Mouse (Mus musculus) layer of hippocampus, adult 2 months (tissue): ENCODE measurements around the gene Sema6d. TPM values are rescaled to one million over a fixed set of nuclear protein-coding genes. Genes with fewer than 3 reads are reported as not detected.

Source experiments
- DNase-seq, 2 experiments: peaks; one replicate each; pipeline ENCODE4 v3.0.0; 2022; ENCODE audit warnings: low spot score in 2 of 2
- H3K27ac ChIP-seq: fragments of 200-600 bp; 2 replicates; pipeline ENCODE4 v1.8.1; 2022
- H3K4me3 ChIP-seq: fragments of 200-600 bp; 2 replicates; pipeline ENCODE4 v1.8.1; 2022; ENCODE audit warnings: mild to moderate bottlenecking
- CTCF ChIP-seq: fragments of 200-600 bp; conservative IDR thresholded peaks from 2 replicates; pipeline ENCODE4 v1.8.1; 2022; ENCODE audit warnings: antibody characterized with exemption, mild to moderate bottlenecking, moderate library complexity
- total RNA-seq, 2 experiments: library from RNA; stranded (reverse); gene quantifications; 2 replicates each; pipeline ENCODE4 v1.2.3; 2021

The Sema6d gene
- total RNA-seq, 2 experiments from 2014 or later, result 50.0 to 58.7 TPM

DNA sequence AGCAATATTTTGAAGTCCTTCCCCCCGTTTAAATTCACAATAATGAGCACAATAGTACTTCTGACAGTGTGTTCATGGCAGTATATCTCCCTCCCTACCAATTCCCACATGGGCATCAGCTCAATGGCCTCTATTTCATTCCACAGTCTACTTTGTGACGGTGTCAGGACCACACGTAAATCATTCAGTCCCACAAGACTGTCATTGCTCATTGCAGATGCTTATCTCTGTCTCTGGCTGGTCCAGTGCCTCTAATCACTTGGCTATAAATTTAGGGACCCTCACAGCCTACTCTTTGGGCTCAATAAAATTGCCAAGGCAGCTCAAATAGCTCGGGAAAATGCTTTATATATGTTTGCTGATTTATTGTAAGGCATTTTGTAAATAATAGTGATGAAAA is 441.3 kb downstream of the Sema6d start:
- Histone ChIP-seq H3K27ac (no peak overlapping the region), H3K4me3 (no peak overlapping the region)
- no peak for DNase-seq
- no peak for TF ChIP-seq CTCF

GRCm38 (mm10) chr2:124532906-124533305 is 443.1 kb downstream of the Sema6d start:
- Histone ChIP-seq H3K4me3 (no peak overlapping the region), H3K27ac (peak overlapping the region; percentile 69)
- peak in 1 of 2 experiments; percentile 25 for DNase-seq
- no peak for TF ChIP-seq CTCF

DNA sequence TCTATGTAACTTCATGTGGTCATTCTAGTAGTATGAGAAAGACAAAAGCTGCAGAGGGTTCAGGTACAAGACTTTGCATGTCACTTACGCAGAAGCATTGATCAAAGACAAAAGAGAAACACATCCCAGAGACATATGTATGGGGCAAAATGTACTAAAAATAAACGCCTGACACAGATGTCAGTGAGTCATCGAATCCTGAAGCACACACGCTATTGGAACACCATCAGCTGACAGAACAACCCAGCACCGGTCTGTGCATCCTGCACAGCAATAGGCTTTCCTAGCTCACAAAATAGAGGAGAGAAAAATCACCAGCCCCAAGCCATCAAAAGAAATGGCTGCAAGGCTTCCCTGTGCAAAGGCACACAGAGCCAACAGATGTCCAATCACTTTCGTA is 443.8 kb downstream of the Sema6d start:
- DNase-seq, result peak; percentile 57 to 62
- peak overlapping the region; percentile 69 for H3K27ac ChIP-seq
- H3K4me3 ChIP-seq, result no peak overlapping the region
- no peak for TF ChIP-seq CTCF

- DNase-seq, result no peak
- TF ChIP-seq CTCF, result no peak
- Histone ChIP-seq H3K27ac (peak overlapping the region; percentile 49; the same call in 1 of the 2 replicates), H3K4me3 (no peak overlapping the region)
Measured at GRCm38 (mm10) chr2:124550315-124550714, 460.5 kb downstream of the Sema6d start.

GRCm38 (mm10) chr2:124554751-124555415 is 465.1 kb downstream of the Sema6d start:
- H3K4me3 ChIP-seq, result no peak overlapping the region
- no peak for DNase-seq
- TF ChIP-seq CTCF, result no peak
- peak overlapping the region; percentile 54 for H3K27ac ChIP-seq

GRCm38 (mm10) chr2:124556861-124557499 is 467.2 kb downstream of the Sema6d start:
- no peak overlapping the region for H3K27ac ChIP-seq
- no peak for TF ChIP-seq CTCF
- H3K4me3 ChIP-seq, result no peak overlapping the region
- no peak for DNase-seq

DNA sequence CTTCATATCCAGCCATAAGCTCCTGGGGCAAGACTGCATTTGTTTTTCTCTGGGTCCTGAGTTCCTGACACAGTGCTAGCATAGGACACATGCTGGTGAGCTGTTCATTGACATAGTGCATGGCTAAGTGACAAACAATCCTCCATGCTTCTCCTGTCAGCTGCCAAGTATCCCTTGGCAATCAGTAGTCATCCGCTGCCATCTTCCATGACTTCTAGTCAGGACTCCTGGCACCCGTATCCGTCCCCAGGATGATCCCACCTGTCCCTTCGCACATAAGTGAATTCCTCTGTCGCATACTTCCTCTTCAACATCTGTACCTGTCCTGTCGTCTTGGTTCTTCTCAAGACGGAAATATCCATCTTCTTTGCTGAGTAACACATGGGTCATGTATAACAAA is 468.3 kb downstream of the Sema6d start:
- DNase-seq, result no peak
- H3K27ac ChIP-seq, result no peak overlapping the region
- H3K4me3 ChIP-seq, result no peak overlapping the region
- no peak for TF ChIP-seq CTCF

GRCm38 (mm10) chr2:124561668-124562067 is 471.9 kb downstream of the Sema6d start:
- no peak for DNase-seq
- no peak for TF ChIP-seq CTCF
- H3K4me3 ChIP-seq, result no peak overlapping the region
- H3K27ac ChIP-seq, result no peak overlapping the region

DNA sequence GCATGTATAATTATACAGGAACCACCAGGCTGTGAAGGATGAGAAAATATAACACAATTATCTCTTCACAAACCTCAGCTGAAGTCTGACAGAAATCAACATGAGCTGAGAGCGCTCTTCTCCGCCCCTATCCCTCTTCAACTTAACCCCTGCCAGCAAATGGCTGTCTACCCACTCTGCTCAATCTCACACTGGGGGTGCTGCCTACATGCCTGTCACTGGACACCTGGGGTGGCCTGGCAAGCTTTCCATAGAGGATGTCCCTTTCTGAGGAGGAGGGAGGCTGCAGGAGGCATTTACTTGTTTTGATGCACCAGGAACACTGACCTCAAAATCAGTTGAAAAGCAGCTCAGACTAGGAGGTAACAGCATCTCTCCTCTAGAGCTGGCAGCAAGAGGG is 472.3 kb downstream of the Sema6d start:
- TF ChIP-seq CTCF, result no peak
- Histone ChIP-seq H3K4me3 (no peak overlapping the region), H3K27ac (peak overlapping the region; percentile 7; the same call in 1 of the 2 replicates)
- no peak for DNase-seq

DNA sequence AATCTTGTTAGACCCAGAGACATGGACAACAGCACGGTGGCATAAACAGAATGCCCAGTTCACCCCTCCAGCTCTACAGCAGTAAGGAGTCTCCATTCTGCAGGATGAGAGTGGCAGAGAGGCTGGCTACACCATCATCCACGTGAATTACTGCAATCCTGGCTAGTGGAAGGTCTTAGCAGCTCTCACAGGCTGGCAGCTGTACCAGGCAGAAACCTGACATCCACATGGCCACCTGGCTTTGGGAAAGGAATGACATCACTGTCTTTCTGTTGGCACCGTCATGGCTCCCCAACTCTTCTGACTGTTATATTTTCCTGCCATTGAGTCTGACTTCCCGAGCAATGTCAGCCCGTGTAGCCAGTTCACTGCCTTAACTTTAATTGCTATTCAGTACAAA is 474.0 kb downstream of the Sema6d start:
- Histone ChIP-seq H3K27ac (no peak overlapping the region), H3K4me3 (no peak overlapping the region)
- TF ChIP-seq CTCF, result no peak
- no peak for DNase-seq

GRCm38 (mm10) chr2:124573734-124574133 is 484.0 kb downstream of the Sema6d start:
- H3K4me3 ChIP-seq, result no peak overlapping the region
- no peak overlapping the region for H3K27ac ChIP-seq
- no peak for DNase-seq
- TF ChIP-seq CTCF, result no peak

GRCm38 (mm10) chr2:124576053-124576452 is 486.3 kb downstream of the Sema6d start:
- H3K27ac ChIP-seq, result no peak overlapping the region
- DNase-seq, result no peak
- no peak for TF ChIP-seq CTCF

DNA sequence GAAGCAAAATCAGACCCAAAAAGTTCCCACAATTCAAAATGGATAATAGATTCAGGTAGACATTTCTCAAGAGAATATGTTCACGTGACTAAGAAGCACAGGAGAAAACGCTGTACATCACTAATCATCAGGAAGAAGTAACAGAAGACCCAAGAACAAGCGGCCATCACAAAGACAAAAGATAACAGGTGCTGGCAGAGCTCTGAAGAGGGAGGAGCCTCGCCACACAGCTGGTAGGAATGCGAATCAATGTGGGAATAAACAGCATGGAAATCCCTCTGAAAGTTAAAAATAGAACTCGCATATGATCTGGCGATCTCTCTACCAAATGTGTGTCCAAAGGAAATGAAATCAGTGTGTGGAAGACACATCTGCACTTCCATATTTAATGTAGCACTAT is 493.8 kb downstream of the Sema6d start:
- TF ChIP-seq CTCF, result no peak
- Histone ChIP-seq H3K4me3 (no peak overlapping the region), H3K27ac (no peak overlapping the region)
- DNase-seq, result no peak

More at GRCm38 (mm10) chr2:124576053-124576452, 486.3 kb downstream of the Sema6d start:
- H3K4me3 ChIP-seq, result no peak overlapping the region

- DNase-seq, result no peak
- no peak for TF ChIP-seq CTCF
- H3K4me3 ChIP-seq, result no peak overlapping the region
- no peak overlapping the region for H3K27ac ChIP-seq
Measured at GRCm38 (mm10) chr2:124592750-124593149, 503.0 kb downstream of the Sema6d start.
